7 mouse cellular contexts compared by ENCODE assay signal in the genomic region with DNA sequence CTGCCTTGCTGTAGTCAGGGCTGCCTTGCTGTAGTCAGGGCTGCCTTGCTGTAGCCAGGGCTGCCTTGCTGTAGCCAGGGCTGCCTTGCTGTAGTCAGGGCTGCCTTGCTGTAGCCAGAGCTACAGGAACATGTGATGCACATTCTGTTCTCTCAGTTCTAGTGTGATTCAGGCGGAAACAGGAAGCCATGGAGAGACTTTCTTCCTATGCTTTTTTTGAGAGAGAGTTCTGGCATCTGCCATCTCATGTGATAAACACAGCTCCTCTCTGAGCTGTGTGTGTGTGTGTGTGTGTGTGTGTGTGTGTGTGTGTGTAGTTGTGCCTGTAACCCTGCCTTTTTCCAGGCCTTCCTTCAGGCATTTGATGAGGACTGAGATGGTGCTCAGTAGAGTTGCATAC.
DNase-seq lines count a peak whose midpoint lies in the region; ATAC-seq and TF ChIP-seq lines count a peak whose summit lies in the region.
"Not testable (repeated sequence)": the region's sequence is repeated elsewhere in the genome, so short reads cannot be mapped to it uniquely, and the experiment has no call there.

No protein-coding gene starts in this region.

- peak; percentile 81 for ATAC-seq in forebrain, postnatal 0 days
- peak; percentile 31; the same call in 1 of the 2 replicates for ATAC-seq in hindbrain, postnatal 0 days

- WGBS in forebrain, postnatal 0 days, result 30% methylated on average over 1 of the region's 1 CpGs
- WGBS in hindbrain, postnatal 0 days, result 62% methylated on average over 1 of the region's 1 CpGs
- 54% methylated on average over 1 of the region's 1 CpGs for WGBS in olfactory bulb, adult 2 months

- H3K27me3 ChIP-seq in forebrain, postnatal 0 days (ENCODE audit: insufficient read depth, low read length); hindbrain, postnatal 0 days (ENCODE audit: insufficient read depth, low read length): not testable (repeated sequence)

- H3K4me3 ChIP-seq in cortical plate, adult 2 months (ENCODE audit: insufficient read depth, low read length); forebrain, postnatal 0 days (ENCODE audit: low read depth, low read length); hindbrain, postnatal 0 days (ENCODE audit: low read length); layer of hippocampus, adult 2 months; olfactory bulb, adult 2 months (ENCODE audit: insufficient read depth, low read depth, low read length): not testable (repeated sequence)

- H3K4me2 ChIP-seq in forebrain, postnatal 0 days (ENCODE audit: low read depth); hindbrain, postnatal 0 days (ENCODE audit: low read depth, low read length): not testable (repeated sequence)

- not testable (repeated sequence) for H3K9me3 ChIP-seq in forebrain, postnatal 0 days (ENCODE audit: low read length); hindbrain, postnatal 0 days (ENCODE audit: low read length)

- H3K27ac ChIP-seq in cortical plate, adult 2 months (ENCODE audit: insufficient read depth, low read length), result peak overlapping the region; percentile 62
- H3K27ac ChIP-seq in forebrain, postnatal 0 days (ENCODE audit: low read depth, low read length), result peak overlapping the region; percentile 69
- H3K27ac ChIP-seq in hindbrain, postnatal 0 days, result peak overlapping the region; percentile 49; the same call in 1 of the 2 replicates
- peak overlapping the region; percentile 81 for H3K27ac ChIP-seq in layer of hippocampus, adult 2 months
- H3K27ac ChIP-seq in olfactory bulb, adult 2 months (ENCODE audit: insufficient read depth, low read depth, low read length), result peak overlapping the region; percentile 80

- TF ChIP-seq POLR2A in cortical plate, adult 2 months (IDR thresholded peaks at IDR 0.05; ENCODE audit: extremely low read depth, insufficient read depth, low read length); olfactory bulb, adult 2 months (IDR thresholded peaks at IDR 0.05; ENCODE audit: insufficient read depth, low read depth, low read length): not testable (repeated sequence)

- peak; percentile 16 for DNase-seq in adipocyte (ENCODE audit: low spot score)
- DNase-seq in forebrain, postnatal 0 days, result peak; percentile 57
- not testable (repeated sequence) for DNase-seq in hindbrain, postnatal 0 days (ENCODE audit: low spot score)
- DNase-seq in kidney, postnatal 14 days, result peak; percentile 17
- peak in 1 of 2 experiments; percentile 34 for DNase-seq in layer of hippocampus, adult 2 months (ENCODE audit: low spot score in 2 of 2)

- H3K36me3 ChIP-seq in forebrain, postnatal 0 days (ENCODE audit: insufficient read depth); hindbrain, postnatal 0 days (ENCODE audit: insufficient read depth, low read length): not testable (repeated sequence)

- TF ChIP-seq CTCF in cortical plate, adult 2 months (IDR thresholded peaks at IDR 0.05; ENCODE audit: extremely low read depth, insufficient read depth, low read length); forebrain, postnatal 0 days (IDR thresholded peaks at IDR 0.05; ENCODE audit: low read depth); hindbrain, postnatal 0 days (IDR thresholded peaks at IDR 0.05; ENCODE audit: low read depth); layer of hippocampus, adult 2 months (conservative IDR thresholded peaks at IDR 0.05); olfactory bulb, adult 2 months (IDR thresholded peaks at IDR 0.05; ENCODE audit: insufficient read depth, low read depth, low read length): not testable (repeated sequence)

- not testable (repeated sequence) for H3K9ac ChIP-seq in forebrain, postnatal 0 days; hindbrain, postnatal 0 days (replicated peaks; ENCODE audit: low read length)

- H3K4me1 ChIP-seq in cortical plate, adult 2 months (ENCODE audit: control insufficient read depth, insufficient read depth, low read length), result peaks cover 18% of the 10 kb centered on the region
- H3K4me1 ChIP-seq in forebrain, postnatal 0 days (ENCODE audit: insufficient read depth), result peaks cover 10% of the 10 kb centered on the region; the same call in 1 of the 2 replicates
- H3K4me1 ChIP-seq in hindbrain, postnatal 0 days (ENCODE audit: insufficient read depth, low read length), result peaks cover 12% of the 10 kb centered on the region; the same call in 1 of the 2 replicates
- peaks cover 16% of the 10 kb centered on the region for H3K4me1 ChIP-seq in olfactory bulb, adult 2 months (ENCODE audit: control insufficient read depth, insufficient read depth, low read length)
